Mouse (Mus musculus): ENCODE data around the gene Pip5k1b.

Pip5k1b gene

DNA sequence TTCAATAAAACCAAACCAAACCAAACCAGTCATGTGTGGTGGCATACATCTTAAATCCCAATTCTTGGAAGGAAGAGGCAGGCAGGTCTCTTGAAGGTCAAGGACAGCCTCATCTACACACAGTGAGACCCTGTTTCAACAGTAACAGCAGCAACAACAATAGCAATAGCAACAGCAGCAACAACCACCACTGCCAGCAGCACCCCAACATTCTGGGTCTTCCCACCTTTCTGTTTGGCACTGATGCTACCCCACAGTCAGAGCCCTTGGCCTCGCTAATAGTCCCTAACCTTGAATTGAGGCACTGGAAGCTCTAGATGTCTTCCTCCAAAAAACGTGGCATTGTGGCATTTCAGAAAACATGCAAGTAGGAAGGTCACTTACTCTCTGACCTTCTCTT lies 225.3 kb downstream of the Pip5k1b start:
- DNase-seq = no peak

DNA sequence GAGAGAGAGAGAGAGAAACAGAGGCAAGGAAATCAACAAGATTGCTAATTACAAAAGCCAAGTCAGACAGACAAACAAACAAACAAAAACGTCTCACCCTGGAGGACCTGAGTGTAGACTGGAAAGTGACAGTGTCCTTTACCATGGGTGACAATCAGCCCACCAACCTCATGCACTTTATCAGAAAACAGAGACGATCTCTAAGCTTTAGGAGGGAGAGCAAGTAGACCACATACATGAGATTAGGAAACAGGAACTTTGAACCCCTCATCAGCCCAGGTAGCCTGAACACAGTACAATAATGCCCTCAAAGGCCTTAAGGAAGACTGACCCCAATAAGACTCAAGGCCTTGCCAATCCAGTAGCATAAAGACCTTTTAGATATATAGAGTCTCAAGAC lies 227.8 kb downstream of the Pip5k1b start:
- no peak for DNase-seq

- DNase-seq = no peak
Measured at GRCm38 (mm10) chr19:24326969-24327368, 228.7 kb downstream of the Pip5k1b start.

DNA sequence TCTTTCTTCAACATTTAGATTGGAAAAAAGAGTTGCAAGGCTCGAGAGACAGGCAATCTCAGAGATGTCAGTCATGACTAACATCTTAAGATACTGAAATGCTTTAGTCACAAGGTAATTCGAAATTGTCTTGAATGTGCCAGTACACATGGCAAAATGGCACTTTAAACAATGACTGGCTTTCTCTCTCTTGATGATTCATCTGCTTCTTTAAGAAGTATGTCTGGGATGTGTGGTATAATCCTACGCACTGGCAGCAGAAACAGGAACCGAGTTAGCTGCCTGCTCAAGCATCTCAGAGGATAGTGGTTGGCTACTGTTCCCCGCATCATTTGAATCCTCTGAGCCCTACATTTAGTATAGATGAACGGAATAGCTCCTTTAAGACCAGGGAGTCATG lies 230.0 kb downstream of the Pip5k1b start:
- DNase-seq = no peak

GRCm38 (mm10) chr19:24323841-24324613 lies 231.6 kb downstream of the Pip5k1b start:
- DNase-seq = no peak

- no peak for DNase-seq
Measured at GRCm38 (mm10) chr19:24321900-24322311, 233.8 kb downstream of the Pip5k1b start.

GRCm38 (mm10) chr19:24321211-24321899 lies 234.3 kb downstream of the Pip5k1b start:
- no peak for DNase-seq

GRCm38 (mm10) chr19:24318172-24318571 lies 237.5 kb downstream of the Pip5k1b start:
- no peak for DNase-seq

GRCm38 (mm10) chr19:24317731-24318130 lies 237.9 kb downstream of the Pip5k1b start:
- no peak for DNase-seq

- DNase-seq = peak; percentile 57
Measured at GRCm38 (mm10) chr19:24317038-24317591, 238.6 kb downstream of the Pip5k1b start.

DNA sequence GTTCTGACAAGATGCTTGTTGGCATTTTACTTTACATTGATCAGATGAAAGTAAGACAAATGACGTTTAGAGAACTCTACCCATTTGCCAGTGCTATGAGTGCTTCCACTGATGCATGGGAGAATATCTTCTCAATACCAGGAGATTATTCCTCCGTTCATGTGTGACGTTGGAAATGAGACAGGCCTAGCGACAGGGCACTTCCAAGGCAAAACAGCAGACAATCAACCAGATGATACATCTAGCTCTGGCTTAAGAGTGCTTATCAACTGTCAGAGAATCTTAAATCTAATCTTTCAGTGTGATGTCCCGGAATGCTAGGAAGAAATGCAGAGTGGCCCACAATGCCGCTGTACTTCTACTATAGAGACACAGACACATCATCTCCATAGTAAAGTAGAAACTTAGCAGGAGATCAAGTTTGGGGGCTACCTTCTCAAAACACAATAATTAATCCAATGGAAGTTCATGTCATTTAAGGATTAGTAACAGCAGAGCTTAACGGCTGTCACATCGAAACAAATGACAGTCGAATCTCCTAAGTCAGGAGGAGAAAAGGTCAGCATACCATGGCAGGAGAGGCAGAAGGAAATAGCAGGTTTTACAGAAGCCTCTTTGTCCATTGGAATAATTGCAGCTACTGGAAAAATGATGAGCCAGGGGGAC lies 239.5 kb downstream of the Pip5k1b start:
- DNase-seq = no peak

DNA sequence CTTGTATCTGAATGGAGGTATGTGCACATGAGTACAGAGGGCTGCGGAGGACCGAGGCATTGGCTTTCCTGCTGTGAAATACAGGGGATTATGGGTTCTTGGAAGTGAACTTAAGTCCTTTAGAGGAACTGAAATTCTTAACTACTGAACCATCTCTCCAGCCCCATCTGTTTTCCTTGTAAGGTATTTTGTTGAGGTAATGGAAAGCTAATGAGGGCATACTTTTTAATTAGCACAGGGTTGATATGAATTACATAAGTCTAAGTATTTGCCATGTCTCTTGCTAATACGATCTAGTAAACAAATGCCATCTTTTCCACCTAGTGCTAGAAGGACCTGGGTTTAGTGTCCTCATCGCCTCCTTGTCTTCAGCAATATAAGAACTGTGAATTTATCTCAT lies 240.4 kb downstream of the Pip5k1b start:
- DNase-seq = no peak

DNA sequence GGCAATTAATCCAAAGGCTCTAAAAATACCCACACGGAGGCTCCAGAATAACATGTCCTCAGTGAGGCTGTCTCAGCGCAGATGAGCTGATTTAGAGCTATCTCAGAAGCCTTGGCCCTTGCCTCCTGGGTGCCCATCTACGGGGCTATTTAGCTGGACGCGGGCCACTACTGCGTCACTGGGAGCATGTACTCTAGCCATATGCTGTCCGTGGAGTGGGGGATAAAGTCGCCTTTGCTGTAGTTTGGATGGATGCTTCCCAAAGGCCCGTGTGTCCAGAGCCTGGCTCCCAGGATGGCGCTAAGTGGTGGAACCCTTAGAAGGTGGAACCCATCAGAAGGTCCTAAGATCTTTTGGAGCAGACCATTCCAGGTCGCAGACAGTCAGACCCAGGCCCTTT lies 241.0 kb downstream of the Pip5k1b start:
- no peak for DNase-seq

- no peak for DNase-seq
Measured at GRCm38 (mm10) chr19:24312556-24313342, 242.9 kb downstream of the Pip5k1b start.

- no peak for DNase-seq
Measured at GRCm38 (mm10) chr19:24312046-24312445, 243.6 kb downstream of the Pip5k1b start.

- peak; percentile 62 for DNase-seq
Measured at GRCm38 (mm10) chr19:24308305-24308705, 247.4 kb downstream of the Pip5k1b start.

- DNase-seq = no peak
Measured at GRCm38 (mm10) chr19:24307271-24308221, 248.1 kb downstream of the Pip5k1b start.

DNA sequence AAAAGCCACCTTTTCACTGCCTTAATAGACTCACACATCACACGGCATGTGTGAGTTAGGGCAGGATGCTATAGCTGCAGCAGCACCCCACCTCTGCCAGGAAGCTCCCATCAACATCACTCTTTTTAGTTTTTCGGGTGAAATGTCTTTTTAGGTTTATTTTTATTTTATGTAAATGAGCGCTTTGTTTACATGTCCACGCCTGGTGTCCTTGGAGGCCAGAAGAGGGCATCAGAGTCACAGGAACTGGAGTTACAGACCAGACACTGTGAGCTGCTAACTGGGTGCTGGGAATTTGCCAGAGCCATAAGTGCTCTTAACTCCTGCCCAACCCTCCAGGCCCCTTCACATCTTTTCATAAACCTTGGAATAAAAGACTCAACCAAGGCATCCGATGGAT lies 249.3 kb downstream of the Pip5k1b start:
- DNase-seq = no peak

DNA sequence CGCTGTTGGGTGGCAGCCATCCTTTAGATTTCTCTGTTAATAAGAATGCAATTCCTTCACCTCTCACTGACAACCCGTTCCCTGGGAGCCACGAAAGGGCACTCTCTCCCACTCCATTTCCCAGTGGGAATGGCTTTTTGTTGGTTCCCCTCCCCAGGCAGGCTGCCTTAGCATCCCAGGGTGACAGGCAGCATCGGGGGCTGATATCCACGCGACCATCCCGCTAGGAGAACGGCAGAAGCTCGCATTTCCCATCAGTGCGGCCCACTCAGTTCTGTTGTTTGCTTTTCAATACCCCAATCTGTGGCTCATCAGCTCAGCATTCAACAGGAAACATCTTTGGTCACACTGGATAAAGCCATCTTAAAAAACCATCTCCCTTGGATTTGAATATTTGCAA lies 253.5 kb downstream of the Pip5k1b start:
- no peak for DNase-seq

GRCm38 (mm10) chr19:24301768-24302148 lies 253.9 kb downstream of the Pip5k1b start:
- DNase-seq = no peak

DNA sequence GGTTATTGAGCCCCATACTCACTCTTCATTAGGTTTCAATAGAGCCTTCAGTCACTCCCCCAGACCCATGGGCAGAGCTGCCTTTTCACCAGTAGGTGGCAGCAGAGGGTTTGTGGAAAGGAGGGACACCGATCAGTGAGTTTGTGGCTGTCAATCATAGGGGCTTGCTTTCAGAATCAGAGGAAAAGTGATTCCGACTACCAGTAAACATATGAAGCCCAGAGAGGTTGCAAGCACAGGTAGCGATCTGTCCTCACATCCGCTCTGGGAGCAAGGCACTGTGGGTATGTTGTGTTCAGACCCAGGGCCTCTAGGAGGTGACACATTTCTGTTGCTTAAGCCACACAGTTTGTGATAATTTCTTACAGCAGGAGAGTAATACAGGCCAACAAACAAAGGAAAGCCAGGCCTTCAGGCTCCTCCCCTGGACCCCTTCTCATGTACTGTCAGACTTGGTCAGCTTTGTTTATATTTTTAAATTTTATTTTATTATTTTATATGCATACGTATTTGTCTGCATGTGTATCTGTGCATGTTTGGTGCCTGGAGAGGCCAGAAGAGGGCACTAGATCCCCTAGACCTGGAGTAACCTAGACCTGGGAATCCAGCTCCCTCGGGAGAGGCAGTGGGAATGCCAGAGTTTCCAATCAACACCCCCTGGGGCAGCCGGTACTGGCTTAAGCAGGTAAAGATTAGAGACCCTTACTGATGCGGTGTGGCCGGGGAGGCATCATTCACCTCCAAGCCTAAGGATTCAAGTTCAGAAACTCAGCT lies 254.5 kb downstream of the Pip5k1b start:
- peak; percentile 83 for DNase-seq
